Mouse (Mus musculus) urinary bladder, postnatal 25 days (tissue): Measurements from ENCODE around the gene Angptl2.
A peak's percentile ranks its signal among the peaks of the same experiment; 100 is the strongest.

Experiments used
- DNase-seq: peaks from one replicate; pipeline ENCODE4 v3.0.0; 2022; ENCODE audit warnings: low spot score

Gene Angptl2

DNA sequence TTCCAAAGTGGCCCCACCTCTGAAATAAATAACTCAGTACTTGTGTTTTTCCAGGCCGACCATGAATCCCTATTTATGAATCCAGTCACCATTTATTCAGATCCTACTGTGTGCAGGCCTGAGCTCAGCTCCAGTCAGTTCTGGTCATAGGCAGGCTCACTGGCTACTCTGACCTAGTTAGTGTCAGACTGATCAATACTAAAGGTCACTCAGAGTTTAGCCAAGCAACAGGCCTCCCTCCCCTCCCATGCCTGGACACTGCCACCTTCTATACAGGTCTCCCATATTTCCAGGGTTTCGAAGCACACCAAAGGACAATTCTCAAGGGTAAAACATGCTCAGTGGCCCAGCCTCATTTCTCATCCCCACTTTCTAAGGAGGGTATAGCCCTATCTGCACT lies 54.7 kb downstream of the Angptl2 start:
- DNase-seq: no peak

DNA sequence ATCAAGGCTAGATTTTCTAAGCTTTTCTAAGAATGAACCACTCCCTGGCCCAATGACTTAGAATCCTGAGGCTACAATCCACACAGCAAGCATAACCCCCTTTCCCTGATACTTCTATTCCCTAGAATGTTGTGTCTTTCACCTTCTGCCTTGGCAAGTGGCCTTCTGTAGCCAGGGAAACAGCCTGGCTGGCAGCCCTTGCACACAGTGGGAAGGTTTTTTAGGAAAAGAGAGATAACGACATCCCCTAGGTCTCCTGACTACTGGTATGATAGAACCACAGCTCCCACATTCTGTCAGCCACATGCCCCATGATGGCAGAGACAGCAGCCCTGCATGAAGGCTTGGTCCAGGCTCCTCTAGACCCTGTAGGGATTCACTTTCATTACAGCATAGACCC lies 55.6 kb downstream of the Angptl2 start:
- no peak for DNase-seq

DNA sequence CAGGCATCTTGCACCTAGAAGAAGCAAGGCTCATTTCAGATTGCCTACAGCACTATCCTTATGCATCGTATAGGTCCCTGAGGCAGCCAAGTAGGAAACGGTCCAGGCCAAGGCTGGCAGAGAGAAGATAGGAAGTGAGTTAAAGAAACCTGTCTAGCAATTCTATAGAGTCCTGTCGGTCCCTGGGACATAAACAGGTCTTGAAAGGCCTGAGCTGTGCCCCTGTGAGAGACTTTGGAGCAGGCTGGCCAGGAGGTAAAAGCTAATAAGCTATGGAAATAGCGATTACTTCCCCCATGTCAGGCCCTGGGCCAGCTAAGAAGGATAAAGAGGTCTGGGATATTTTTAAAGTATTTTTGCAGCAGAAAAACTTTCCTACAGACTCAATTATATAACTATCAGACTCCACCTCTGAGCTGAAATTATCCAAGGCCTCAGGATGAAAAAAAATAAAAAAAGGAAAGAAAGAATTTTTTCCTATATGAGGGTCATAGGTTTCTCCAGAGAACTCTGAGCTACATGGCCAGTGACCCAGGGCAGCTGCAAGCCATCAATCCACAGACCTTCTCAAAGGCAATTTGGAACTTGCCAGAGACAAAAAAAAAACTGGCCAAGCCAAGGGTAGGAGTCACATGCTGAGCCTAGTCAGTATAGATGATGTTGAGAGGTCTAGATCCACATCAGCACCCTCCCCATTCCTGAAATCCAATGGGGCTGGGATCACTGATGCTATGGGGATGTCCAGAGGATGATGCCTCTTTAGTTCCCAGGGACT lies 57.0 kb downstream of the Angptl2 start:
- no peak for DNase-seq

DNA sequence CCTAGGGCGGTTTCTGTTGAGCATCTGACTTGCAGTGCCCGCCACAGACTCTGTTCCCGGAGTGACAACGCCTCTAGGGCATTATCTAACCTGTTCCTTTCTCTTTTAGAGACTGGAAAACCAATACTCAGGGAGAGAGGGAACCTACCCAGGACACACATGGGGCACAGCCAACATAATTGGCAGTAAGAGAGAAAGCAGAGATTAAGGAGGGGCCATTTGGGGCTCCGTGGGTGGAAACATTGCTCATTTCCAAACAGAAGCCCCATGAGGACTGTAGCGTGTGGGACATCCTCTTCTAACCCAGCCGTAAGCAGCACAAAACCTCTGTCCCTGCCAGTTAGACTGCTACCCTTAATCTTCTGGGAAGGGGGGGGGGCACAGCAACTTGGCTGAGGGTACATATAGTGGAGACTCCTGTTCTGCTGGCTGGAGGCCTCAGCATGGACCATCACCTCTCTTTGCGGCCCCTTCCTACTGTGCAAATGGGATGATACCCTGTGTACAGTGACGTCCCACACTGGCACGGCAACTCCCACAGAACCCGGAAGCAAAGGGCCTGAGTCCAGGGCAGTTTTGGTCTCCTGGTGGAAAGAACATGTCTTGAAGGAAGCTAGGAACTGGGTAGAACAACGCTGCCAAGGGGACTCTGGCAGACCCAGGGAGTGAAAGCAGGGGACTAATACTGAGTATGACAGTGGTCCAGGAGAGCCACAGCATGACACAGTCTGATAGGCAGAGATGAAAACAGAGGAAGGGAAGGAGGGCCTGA lies 59.0 kb downstream of the Angptl2 start:
- DNase-seq: no peak

DNA sequence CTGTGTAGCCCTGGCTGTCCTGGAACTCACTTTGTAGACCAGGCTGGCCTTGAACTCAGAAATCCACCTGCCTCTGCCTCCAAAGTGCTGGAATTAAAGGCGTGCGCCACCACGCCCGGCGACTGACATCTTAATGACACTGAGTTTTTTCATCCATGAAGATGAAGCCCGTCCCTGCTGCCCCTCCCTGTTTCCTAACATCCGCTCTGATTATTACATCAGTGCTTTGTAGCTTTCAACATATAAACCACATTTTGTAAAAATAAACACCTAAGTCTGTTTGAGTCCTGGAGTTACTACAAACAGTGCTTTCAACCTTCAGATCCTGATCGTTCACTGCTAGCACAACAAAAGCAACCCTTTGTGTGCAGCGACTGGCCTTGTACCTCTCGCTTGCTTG lies 63.9 kb downstream of the Angptl2 start:
- no peak for DNase-seq

DNA sequence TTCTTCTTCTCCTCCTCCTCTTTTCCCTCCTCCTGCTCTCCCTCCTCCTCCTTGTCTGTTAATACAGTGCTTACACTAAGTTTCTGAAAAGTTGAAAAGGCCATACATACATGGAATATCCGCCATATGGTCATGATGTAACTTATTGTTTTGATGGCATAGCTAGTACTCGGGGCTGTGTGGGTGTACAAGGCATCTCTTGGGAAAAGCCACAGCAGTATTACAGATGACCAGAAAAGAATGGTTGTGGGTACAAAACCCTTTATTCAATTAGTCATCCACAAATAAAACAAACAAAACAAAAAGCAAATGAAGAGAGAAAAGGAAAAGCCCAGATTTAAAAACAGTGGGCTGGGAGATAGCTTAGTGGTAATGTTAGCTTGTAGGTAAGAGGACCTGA lies 64.7 kb downstream of the Angptl2 start:
- DNase-seq: no peak

DNA sequence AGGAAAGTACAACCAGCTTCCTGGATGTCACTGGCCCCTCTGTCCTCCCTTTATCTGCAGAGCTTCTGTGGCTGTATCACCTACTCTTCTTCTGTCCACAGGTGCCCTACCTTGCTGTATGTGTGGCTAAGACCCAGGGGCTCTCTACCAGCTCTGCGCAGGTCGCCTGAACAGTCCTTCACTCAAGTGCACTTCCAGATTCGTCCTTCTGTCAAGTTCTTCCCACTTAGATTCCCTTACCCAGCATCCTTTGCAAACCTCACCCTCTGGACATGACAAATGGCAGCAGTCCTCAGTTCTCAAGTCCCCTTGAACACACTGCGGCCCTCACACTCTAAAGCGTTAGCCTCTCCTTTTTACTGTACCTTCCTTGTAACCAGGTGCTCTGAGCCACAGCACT lies 65.9 kb downstream of the Angptl2 start:
- DNase-seq: no peak

DNA sequence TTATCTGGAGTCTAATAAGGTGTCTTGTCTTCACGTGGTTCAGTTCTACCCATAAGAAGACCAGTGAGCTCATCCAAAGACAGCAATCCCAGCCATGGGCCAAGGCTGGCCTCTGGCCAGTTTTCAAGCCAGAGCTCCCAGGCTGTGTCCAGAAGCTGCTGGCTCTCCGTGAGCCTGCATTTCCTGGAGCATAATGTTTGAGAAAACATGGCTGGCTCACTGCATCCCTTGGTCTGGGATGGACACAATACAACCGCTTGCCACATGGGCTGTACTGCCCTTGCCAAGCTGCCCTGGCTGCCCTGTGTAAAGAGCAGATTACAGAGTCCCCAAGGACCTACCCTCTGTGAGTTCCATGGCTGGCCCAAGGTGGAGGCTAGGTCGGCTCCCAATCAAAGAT lies 67.0 kb downstream of the Angptl2 start:
- DNase-seq: peak; percentile 21

DNA sequence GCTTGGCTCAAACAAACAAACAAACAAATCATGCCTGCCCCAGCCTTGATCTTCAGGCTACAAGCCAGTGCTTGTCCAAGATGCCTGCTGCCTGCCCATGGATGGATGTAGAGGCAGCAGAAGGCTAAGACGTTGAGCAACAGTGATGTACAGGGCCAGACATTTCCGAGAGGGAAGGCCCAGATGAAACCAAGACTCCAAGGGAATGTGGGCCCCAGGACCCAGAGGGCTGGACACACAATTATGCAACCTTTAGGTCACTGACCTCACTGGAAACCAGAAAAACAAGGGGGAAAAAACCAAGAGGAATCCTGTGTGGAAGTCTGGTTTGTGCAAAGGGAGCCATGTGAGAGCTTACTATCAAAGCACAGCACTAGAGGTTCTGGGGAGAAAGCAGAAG lies 67.8 kb downstream of the Angptl2 start:
- no peak for DNase-seq

DNA sequence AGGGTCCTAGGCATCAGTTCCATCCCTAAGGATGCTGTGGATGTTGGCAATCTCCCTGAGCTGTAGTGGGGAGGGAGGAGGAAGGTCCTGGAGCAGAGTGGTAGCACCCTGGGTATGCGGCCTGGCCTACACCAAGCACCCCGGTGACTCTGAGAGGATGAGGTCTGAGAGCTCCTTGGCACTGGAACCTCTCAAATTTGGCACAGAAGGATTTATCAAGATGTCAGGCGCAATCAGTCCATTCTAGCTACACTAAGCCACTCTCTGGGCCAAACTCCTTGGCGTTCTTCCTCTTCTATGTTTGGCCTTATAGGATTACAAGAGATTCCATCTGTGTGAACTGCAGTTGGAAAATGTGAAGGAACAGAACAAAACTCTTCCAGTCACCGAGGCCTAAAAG lies 73.0 kb downstream of the Angptl2 start:
- DNase-seq: no peak

DNA sequence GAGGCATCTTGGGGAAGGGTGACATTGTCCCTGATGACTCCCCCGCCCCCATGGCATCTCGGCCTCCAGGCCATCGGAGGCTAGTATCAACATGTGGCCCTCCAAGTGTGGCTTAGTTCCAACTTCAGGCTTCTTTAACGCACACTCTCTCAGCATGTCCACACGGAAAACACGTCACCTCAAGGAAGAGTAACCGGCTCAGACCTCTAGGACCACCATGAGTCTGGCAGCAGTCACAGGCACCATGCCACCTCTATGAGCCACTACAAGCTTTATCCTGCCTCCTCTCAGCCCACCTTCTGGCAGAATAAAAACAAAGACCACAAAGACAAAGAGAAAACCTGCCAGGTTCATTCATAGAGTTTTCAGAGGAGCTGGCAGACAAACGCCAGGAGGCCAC lies 74.6 kb downstream of the Angptl2 start:
- no peak for DNase-seq

DNA sequence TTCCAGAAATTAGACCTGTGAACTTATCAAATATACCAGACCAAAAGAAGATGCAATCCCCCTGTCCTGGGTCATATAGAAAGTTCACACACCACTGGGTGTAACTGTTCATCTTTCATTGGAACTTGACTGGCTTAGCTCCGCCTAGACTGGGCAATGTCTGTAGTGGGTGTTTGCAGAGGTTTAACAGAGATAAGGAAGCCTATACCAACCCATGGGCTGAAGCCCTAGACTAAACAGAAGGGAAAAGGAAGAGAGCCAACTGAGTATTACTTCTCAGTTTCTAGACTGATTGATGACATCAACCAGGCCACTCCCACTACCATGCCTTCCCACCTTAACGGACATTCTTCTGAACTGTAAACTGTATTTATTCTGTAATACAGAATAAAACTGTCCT lies 76.2 kb downstream of the Angptl2 start:
- no peak for DNase-seq

DNA sequence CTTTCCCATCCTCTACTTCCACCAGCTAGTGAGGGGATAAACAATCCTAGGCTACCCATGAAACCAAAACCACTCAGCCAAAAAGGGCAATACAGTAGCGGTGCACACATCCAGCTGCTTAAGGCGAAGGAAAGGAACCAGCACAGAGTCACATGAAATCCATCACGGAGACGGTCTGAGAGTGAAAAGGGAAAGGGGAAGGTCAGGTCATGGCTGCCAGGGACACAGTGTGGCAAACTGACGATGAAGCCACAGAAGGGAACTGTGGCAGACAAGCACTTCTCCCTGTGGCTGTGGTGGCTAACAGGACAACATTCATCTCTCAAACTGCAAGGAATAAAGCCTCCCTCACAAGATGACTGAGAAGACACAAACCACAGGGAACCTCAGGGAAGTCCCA lies 79.2 kb downstream of the Angptl2 start:
- no peak for DNase-seq
